Mouse (Mus musculus) large intestine, adult 2 months (tissue): ENCODE results near the gene Arrb2. TPM values are rescaled to one million over a fixed set of nuclear protein-coding genes. Genes with fewer than 3 reads are reported as not detected.

ENCODE experiments used
- DNase-seq: peaks from one replicate; pipeline ENCODE4 v3.0.0-alpha.2; 2012; ENCODE audit warnings: low read depth, low spot score
- WGBS: fragments of 180-500 bp; shearing (Covaris S2); methylation state at CpG from one replicate; pipeline ENCODE4 v1.1.7; 2018; 5-methylcytosine and 5-hydroxymethylcytosine counted together
- polyA plus RNA-seq: library from polyadenylated mRNA; depleted of rRNA; stranded (reverse); fragments of >200 nt; gene quantifications from 2 replicates; pipeline ENCODE4 v1.2.3, GENCODE M21; 2012; rRNA removed

Arrb2 gene
- polyA plus RNA-seq, 1 experiment: 31.7 TPM

- WGBS: 24% methylated on average over 2 of the region's 2 CpGs
- DNase-seq: no peak
Observed at GRCm38 (mm10) chr11:70485498-70485897, 53.1 kb downstream of the Arrb2 start.

GRCm38 (mm10) chr11:70487816-70488215 lies 55.4 kb downstream of the Arrb2 start:
- no peak for DNase-seq
- 43% methylated on average over 4 of the region's 4 CpGs for WGBS

GRCm38 (mm10) chr11:70489138-70489537 lies 56.7 kb downstream of the Arrb2 start:
- 76% methylated on average over 3 of the region's 3 CpGs for WGBS
- no peak for DNase-seq

DNA sequence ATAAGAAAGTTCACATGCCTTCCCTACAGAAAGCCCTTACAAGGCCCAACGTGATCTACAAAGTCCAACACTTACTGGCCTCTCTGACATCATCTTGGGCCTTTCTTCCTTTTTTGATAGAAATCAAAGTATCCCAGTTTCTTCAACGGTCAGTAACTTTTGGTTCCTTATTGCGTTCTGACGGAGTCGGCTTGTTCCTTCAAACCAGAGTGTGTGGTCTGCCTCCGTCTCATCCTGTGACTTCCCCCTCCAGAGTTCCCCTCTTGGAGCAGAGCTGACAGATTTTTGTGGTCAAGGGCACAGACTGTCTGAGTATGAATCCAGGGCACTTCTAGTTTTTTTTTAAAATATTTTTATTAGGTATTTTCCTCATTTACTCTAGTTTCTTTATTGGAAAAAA lies 57.2 kb downstream of the Arrb2 start:
- 81% methylated on average over 6 of the region's 6 CpGs for WGBS

More for the DNA sequence above, 57.2 kb downstream of the Arrb2 start:
- DNase-seq: no peak

Other genes with a start within 250 kb of the Arrb2 start
- 4.5 and 5.3 TPM in 2 replicates for gene Slc16a11, start 219.9 kb upstream of the Arrb2 start, polyA plus RNA-seq
- 3.8 and 5.3 TPM in 2 replicates for gene Slc16a13, start 211.6 kb upstream of the Arrb2 start, polyA plus RNA-seq
- 1.2 and 1.5 TPM in 2 replicates for gene Bcl6b, start 202.8 kb upstream of the Arrb2 start, polyA plus RNA-seq
- gene 0610010K14Rik, start 194.7 kb upstream of the Arrb2 start, polyA plus RNA-seq: 53.9 and 65.7 TPM in 2 replicates
- gene Gm21988, start 192.8 kb upstream of the Arrb2 start, polyA plus RNA-seq: 6.0 and 6.1 TPM in 2 replicates
- 163 and 175 TPM in 2 replicates for gene Rnasek, start 192.8 kb upstream of the Arrb2 start, polyA plus RNA-seq
- gene Alox12, start 177.3 kb upstream of the Arrb2 start, polyA plus RNA-seq: 1.1 and 1.4 TPM in 2 replicates
- gene Alox12e, start 110.0 kb upstream of the Arrb2 start, polyA plus RNA-seq: 0.33 and 0.48 TPM in 2 replicates
- gene Alox15, start 80.6 kb upstream of the Arrb2 start, polyA plus RNA-seq: 1.3 and 4.1 TPM in 2 replicates
- gene Pelp1, start 22.6 kb upstream of the Arrb2 start, polyA plus RNA-seq: 11.9 and 12.4 TPM in 2 replicates
- gene Med11, start 19.3 kb downstream of the Arrb2 start, polyA plus RNA-seq: 28.0 and 31.7 TPM in 2 replicates
- gene Zmynd15, start 26.8 kb downstream of the Arrb2 start, polyA plus RNA-seq: 4.6 and 5.0 TPM in 2 replicates
- 31.8 and 40.5 TPM in 2 replicates for gene Cxcl16, start 27.3 kb downstream of the Arrb2 start, polyA plus RNA-seq
- gene Tm4sf5, start 72.6 kb downstream of the Arrb2 start, polyA plus RNA-seq: 168 and 625 TPM in 2 replicates
- 0.19 TPM in 1 of 2 replicates, not detected in the other for gene Vmo1, start 82.0 kb downstream of the Arrb2 start, polyA plus RNA-seq
- gene Gltpd2, start 86.6 kb downstream of the Arrb2 start, polyA plus RNA-seq: 0.98 and 4.7 TPM in 2 replicates
- gene Psmb6, start 92.7 kb downstream of the Arrb2 start, polyA plus RNA-seq: 394 and 397 TPM in 2 replicates
- not detected in 2 replicates for gene Gm40193, start 100.3 kb downstream of the Arrb2 start, polyA plus RNA-seq
- 15.4 and 30.5 TPM in 2 replicates for gene Pld2, start 107.4 kb downstream of the Arrb2 start, polyA plus RNA-seq
- 41.3 and 75.5 TPM in 2 replicates for gene Mink1, start 130.2 kb downstream of the Arrb2 start, polyA plus RNA-seq
- not detected in 2 replicates for gene 4930544D05Rik, start 183.2 kb downstream of the Arrb2 start, polyA plus RNA-seq
- gene Chrne, start 186.6 kb downstream of the Arrb2 start, polyA plus RNA-seq: 0.07 and 0.15 TPM in 2 replicates
- gene Gp1ba, start 206.5 kb downstream of the Arrb2 start, polyA plus RNA-seq: 0.04 TPM in 1 of 2 replicates, not detected in the other
- 76.9 and 101 TPM in 2 replicates for gene Rnf167, start 214.6 kb downstream of the Arrb2 start, polyA plus RNA-seq
- gene Slc25a11, start 214.8 kb downstream of the Arrb2 start, polyA plus RNA-seq: 118 and 151 TPM in 2 replicates
- gene Pfn1, start 222.0 kb downstream of the Arrb2 start, polyA plus RNA-seq: 2,199 and 2,395 TPM in 2 replicates
- gene Eno3, start 224.6 kb downstream of the Arrb2 start, polyA plus RNA-seq: 19.9 and 31.2 TPM in 2 replicates
- 35.9 and 39.8 TPM in 2 replicates for gene Spag7, start 236.8 kb downstream of the Arrb2 start, polyA plus RNA-seq